Mouse (Mus musculus): ENCODE measurements around the gene Slc11a1.

Gene Slc11a1

GRCm38 (mm10) chr1:74408589-74409504 is 33.9 kb downstream of the Slc11a1 start, which contains the start of gene Vil1:
Gene Vil1 (plus strand): TSS chr1:74409376.
- DNase-seq (ENCODE audit: low read depth, low spot score): no peak

- no peak for DNase-seq (ENCODE audit: low read depth, low spot score)
Observed at GRCm38 (mm10) chr1:74411753-74412325, 36.8 kb downstream of the Slc11a1 start.

- DNase-seq (ENCODE audit: low read depth, low spot score): no peak
Observed at GRCm38 (mm10) chr1:74412711-74413110, 37.7 kb downstream of the Slc11a1 start.

- peak; percentile 58 for DNase-seq (ENCODE audit: low read depth, low spot score)
Observed at GRCm38 (mm10) chr1:74415143-74415542, 40.1 kb downstream of the Slc11a1 start.

GRCm38 (mm10) chr1:74418747-74419439 is 43.9 kb downstream of the Slc11a1 start:
- peak; percentile 80 for DNase-seq (ENCODE audit: low read depth, low spot score)

GRCm38 (mm10) chr1:74419440-74419794 is 44.4 kb downstream of the Slc11a1 start:
- peak; percentile 57 for DNase-seq (ENCODE audit: low read depth, low spot score)

GRCm38 (mm10) chr1:74423147-74423546 is 48.2 kb downstream of the Slc11a1 start:
- DNase-seq (ENCODE audit: low read depth, low spot score): no peak

GRCm38 (mm10) chr1:74425845-74426244 is 50.9 kb downstream of the Slc11a1 start:
- no peak for DNase-seq (ENCODE audit: low read depth, low spot score)

- no peak for DNase-seq (ENCODE audit: low read depth, low spot score)
Observed at GRCm38 (mm10) chr1:74433220-74433619, 58.2 kb downstream of the Slc11a1 start.

GRCm38 (mm10) chr1:74434596-74434995 is 59.6 kb downstream of the Slc11a1 start:
- DNase-seq (ENCODE audit: low read depth, low spot score): no peak

GRCm38 (mm10) chr1:74435563-74435962 is 60.6 kb downstream of the Slc11a1 start:
- DNase-seq (ENCODE audit: low read depth, low spot score): no peak

Data from R1 (cell line).